Mouse (Mus musculus): Measurements from ENCODE around the gene Mst1. TPM values are rescaled to one million over a fixed set of nuclear protein-coding genes. Genes with fewer than 3 reads are reported as not detected.

Mst1 gene
- 2.4 and 2.6 TPM in 2 replicates for polyA plus RNA-seq (2012)

DNA sequence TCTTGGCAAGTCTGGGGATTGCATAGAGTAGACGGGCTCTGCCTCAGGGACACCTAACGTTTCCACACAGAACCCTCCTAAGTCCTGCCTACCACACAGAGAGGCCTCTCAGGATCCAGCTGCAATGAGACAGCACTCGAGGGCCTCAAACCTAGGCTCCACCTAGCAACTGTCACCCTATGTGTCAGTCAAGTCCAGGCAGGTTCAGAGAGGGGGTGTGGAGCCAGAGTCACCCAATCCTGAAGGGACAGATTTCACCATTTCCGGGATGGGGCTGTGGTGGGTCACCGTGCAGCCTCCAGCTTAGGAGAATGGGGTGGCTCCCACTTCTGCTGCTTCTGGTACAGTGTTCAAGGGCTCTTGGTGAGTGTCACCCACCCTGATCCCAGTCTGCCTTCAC is at the start of gene Mst1:
Gene Mst1 (plus strand): TSS at position 269 of the 400 bp plus-strand sequence.
- H3K36me3 ChIP-seq (ENCODE audit: control insufficient read depth), result peaks cover 90% of the 10 kb centered on the region
- H3K9me3 ChIP-seq (ENCODE audit: control insufficient read depth, low read length), result no peaks in the 10 kb centered on the region
- H3K4me3 ChIP-seq (replicated peaks), result peak within 1 kb of the TSS; percentile 92
- TF ChIP-seq TAL1 (IDR thresholded peaks at IDR 0.05; ENCODE audit: low read length) (no peak), GATA1 (IDR thresholded peaks at IDR 0.05; ENCODE audit: low read length) (no peak)
- no peaks in the 10 kb centered on the region for H3K27me3 ChIP-seq (ENCODE audit: control insufficient read depth)
- peaks cover 88% of the 10 kb centered on the region for H3K4me1 ChIP-seq (ENCODE audit: control insufficient read depth)

DNA sequence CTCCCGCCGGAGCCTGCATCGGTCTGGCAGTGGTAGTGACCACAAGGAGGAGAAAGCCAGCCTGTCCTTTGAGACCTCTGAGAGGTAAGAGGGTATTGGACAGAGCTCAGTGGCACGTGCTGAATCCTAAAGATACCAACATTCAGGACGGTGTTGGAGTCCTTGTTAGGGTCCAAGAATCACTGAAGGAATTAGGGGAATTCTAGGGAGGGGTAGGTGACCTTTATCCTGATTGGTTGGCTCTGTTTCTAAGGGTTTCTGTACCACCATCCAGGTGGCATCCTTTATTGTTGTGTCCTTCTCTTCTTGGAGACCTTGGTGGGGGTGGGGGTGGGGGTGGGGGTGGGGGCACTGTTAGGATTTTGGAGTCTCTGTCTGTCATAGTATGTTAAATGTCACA is 48.1 kb upstream of the Mst1 start:
- Histone ChIP-seq H3K9me3 (ENCODE audit: control insufficient read depth, low read length) (peaks cover 4% of the 10 kb centered on the region), H3K4me3 (replicated peaks) (no peak overlapping the region), H3K4me1 (ENCODE audit: control insufficient read depth) (peaks cover 11% of the 10 kb centered on the region), H3K36me3 (ENCODE audit: control insufficient read depth) (peaks cover 96% of the 10 kb centered on the region), H3K27me3 (ENCODE audit: control insufficient read depth) (no peaks in the 10 kb centered on the region)
- TF ChIP-seq GATA1 (IDR thresholded peaks at IDR 0.05; ENCODE audit: low read length), result no peak
- TF ChIP-seq TAL1 (IDR thresholded peaks at IDR 0.05; ENCODE audit: low read length), result no peak

DNA sequence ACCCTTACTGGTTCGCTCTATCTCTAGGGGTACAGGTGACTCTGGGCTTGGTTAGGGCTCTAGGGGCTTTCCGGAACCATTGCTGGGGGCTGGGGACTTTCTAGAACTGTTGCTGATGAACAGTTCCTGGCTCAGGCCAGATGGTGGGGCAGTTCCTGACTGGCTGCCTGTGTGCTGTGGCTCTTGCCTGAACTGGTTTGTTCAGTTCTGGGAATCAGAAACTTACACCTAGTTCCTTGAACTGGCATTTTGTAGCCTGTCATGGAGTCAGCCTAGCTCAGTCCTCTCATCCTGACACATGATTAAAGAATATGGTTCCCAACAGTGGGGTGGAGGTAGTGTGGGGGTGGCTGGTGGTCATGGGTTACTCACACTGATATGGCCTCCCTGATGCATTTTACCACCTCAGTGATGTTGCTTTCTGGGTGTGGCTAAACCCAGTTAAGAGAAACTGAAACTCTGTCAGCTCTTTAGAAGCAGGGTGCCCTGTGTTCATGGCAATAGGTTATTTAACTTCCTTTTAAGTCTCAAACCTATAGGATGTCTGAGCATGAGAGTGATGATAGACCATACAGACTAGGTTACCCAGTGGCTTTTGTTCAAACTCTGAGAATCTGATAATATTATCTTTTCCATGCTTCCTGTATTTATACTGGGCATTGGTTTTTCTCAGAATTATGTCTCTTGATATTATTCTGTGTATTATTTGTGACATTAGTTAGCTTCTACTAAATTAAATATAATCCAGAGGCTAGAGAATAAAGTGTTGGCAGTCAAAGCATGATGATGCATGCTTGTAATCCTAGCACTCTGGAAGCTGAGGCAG is 44.7 kb upstream of the Mst1 start:
- no peak for TF ChIP-seq TAL1 (IDR thresholded peaks at IDR 0.05; ENCODE audit: low read length)
- TF ChIP-seq GATA1 (IDR thresholded peaks at IDR 0.05; ENCODE audit: low read length), result no peak
- H3K9me3 ChIP-seq (ENCODE audit: control insufficient read depth, low read length), result no peaks in the 10 kb centered on the region
- H3K36me3 ChIP-seq (ENCODE audit: control insufficient read depth), result peaks cover 94% of the 10 kb centered on the region
- H3K4me3 ChIP-seq (replicated peaks), result no peak overlapping the region
- H3K4me1 ChIP-seq (ENCODE audit: control insufficient read depth), result peaks cover 12% of the 10 kb centered on the region
- no peaks in the 10 kb centered on the region for H3K27me3 ChIP-seq (ENCODE audit: control insufficient read depth)

DNA sequence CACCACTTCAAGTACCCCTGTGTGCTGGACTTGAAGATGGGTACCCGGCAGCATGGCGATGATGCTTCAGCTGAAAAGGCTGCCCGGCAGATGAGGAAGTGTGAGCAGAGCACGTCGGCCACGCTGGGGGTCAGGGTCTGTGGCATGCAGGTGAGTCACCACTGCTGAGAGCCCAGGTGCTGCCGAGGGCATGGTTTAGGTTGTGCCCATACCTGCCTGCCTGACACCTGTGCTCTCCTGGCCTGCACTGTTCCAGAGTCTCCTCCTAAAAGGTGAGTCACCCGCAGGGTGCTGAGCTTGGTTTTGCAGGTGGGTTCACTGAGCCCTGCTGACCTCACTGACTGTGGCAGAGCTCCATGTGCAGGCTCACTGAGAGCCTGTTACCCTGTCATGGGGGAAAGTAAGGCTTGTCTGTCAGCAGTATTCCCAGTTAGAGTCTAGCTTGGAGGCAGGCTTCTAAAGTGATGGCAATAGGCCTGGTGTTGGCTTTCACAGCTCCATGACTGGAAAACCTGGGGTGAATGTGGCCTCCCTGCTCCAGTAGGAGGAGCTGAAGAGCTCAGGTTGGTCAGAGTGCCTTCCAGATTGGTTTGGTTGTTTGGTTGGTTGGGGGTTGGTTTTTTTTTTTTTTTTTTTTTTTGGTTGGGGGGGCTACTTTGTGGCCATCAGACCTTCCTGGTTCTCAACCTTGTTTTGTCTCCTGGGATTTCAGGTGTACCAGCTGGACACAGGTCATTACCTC is 35.3 kb upstream of the Mst1 start:
- peaks cover 46% of the 10 kb centered on the region for H3K4me1 ChIP-seq (ENCODE audit: control insufficient read depth)
- no peaks in the 10 kb centered on the region for H3K27me3 ChIP-seq (ENCODE audit: control insufficient read depth)
- TF ChIP-seq TAL1 (IDR thresholded peaks at IDR 0.05; ENCODE audit: low read length), result no peak
- TF ChIP-seq GATA1 (IDR thresholded peaks at IDR 0.05; ENCODE audit: low read length), result no peak
- H3K4me3 ChIP-seq (replicated peaks), result no peak overlapping the region
- H3K9me3 ChIP-seq (ENCODE audit: control insufficient read depth, low read length), result no peaks in the 10 kb centered on the region
- peaks cover 83% of the 10 kb centered on the region for H3K36me3 ChIP-seq (ENCODE audit: control insufficient read depth)

DNA sequence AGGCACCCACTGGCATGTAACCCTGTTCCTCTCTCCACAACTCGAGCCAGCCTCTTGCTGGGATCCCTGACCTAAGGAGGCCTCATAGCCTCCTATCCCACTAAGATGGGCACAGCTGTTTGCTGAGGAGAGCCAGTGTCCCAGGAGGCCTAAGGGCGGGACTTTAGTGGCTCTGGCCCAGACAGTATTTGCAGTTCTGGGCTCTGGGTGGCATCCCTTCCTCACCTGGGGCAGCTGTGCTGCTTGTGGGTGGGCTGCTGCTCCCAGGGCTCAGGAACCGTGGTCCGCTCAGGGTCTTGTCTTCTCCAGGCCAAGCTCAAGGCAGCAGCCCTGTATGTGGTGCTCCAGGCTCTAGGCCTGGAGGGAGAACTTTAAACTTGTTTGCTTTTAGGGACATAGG is 33.7 kb upstream of the Mst1 start:
- Histone ChIP-seq H3K27me3 (ENCODE audit: control insufficient read depth) (no peaks in the 10 kb centered on the region), H3K4me3 (replicated peaks) (no peak overlapping the region), H3K9me3 (ENCODE audit: control insufficient read depth, low read length) (no peaks in the 10 kb centered on the region), H3K4me1 (ENCODE audit: control insufficient read depth) (peaks cover 61% of the 10 kb centered on the region), H3K36me3 (ENCODE audit: control insufficient read depth) (peaks cover 84% of the 10 kb centered on the region)
- no peak for TF ChIP-seq TAL1 (IDR thresholded peaks at IDR 0.05; ENCODE audit: low read length)
- TF ChIP-seq GATA1 (IDR thresholded peaks at IDR 0.05; ENCODE audit: low read length), result no peak

DNA sequence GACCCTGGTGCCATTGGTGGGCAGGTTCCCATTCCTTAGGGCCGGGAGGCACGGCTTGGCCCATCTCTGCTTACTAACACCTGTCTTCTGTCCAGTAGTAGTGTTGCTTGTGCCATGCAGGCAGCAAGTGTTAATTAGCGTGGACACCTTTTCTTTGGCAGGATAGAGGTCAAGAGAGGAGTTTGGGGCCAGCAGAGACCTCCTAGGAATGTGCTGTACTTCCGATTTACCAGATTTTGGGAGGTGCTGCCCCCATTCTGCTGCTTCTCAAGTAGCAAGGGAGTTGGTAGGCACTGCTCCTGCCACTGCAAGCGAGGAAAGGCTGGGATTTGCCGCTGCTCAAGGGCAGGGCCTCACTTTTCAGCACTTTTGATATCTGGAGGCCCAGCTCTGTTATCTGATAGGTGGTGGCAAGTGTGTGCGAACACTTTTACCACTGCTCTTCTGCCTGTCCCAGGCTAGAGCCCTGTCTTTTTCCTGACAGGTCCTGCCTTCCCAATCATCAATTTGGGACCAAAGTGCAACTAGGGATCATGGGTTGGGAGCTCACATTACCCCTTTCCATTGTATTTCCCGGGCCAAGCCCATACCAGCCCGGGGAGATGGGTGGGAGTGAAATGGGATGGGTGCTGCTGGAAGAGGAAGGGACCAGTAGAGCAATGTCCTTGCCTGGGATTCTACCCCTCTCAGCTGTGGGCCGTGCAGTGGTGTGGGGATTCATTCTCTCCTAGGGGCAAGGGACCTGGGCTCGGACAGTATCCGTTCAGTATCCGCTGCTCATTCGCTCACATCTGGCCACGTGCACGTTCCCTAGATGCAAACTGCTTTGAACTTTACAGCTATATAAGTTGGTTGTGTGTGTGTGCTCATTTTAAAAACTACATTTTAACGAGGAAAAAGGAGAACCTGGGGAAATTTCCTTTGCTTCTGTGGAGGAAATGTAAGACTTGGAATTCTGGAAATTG is 32.4 kb upstream of the Mst1 start:
- TF ChIP-seq TAL1 (IDR thresholded peaks at IDR 0.05; ENCODE audit: low read length), result no peak
- peak; percentile 84 for TF ChIP-seq GATA1 (IDR thresholded peaks at IDR 0.05; ENCODE audit: low read length)
- H3K27me3 ChIP-seq (ENCODE audit: control insufficient read depth), result no peaks in the 10 kb centered on the region
- H3K4me3 ChIP-seq (replicated peaks), result peak overlapping the region; percentile 73
- no peaks in the 10 kb centered on the region for H3K9me3 ChIP-seq (ENCODE audit: control insufficient read depth, low read length)
- H3K4me1 ChIP-seq (ENCODE audit: control insufficient read depth), result peaks cover 74% of the 10 kb centered on the region
- peaks cover 84% of the 10 kb centered on the region for H3K36me3 ChIP-seq (ENCODE audit: control insufficient read depth)

DNA sequence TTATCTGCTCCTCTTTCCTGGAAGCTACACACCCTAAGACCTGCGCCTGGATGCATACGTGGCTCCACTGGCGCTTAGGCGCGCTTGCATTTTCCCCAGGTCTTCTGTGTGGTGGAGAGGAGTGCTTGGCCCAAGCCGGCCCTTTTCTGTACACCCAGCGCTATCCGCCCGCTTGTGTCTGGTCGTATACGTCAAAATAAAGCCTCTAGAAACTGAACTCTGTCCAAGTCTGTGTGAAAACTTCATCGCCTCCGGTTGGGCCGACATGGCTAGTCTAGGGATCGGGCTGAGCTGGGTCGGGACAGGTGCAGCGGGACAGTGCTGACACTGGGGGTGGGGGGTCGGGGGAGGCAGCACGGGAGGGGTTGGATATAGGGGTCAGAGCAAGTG is 31.7 kb upstream of the Mst1 start:
- peaks cover 81% of the 10 kb centered on the region for H3K4me1 ChIP-seq (ENCODE audit: control insufficient read depth)
- H3K4me3 ChIP-seq (replicated peaks), result peak overlapping the region; percentile 73
- TF ChIP-seq GATA1 (IDR thresholded peaks at IDR 0.05; ENCODE audit: low read length), result no peak
- no peak for TF ChIP-seq TAL1 (IDR thresholded peaks at IDR 0.05; ENCODE audit: low read length)
- no peaks in the 10 kb centered on the region for H3K27me3 ChIP-seq (ENCODE audit: control insufficient read depth)
- H3K9me3 ChIP-seq (ENCODE audit: control insufficient read depth, low read length), result no peaks in the 10 kb centered on the region
- peaks cover 84% of the 10 kb centered on the region for H3K36me3 ChIP-seq (ENCODE audit: control insufficient read depth)

DNA sequence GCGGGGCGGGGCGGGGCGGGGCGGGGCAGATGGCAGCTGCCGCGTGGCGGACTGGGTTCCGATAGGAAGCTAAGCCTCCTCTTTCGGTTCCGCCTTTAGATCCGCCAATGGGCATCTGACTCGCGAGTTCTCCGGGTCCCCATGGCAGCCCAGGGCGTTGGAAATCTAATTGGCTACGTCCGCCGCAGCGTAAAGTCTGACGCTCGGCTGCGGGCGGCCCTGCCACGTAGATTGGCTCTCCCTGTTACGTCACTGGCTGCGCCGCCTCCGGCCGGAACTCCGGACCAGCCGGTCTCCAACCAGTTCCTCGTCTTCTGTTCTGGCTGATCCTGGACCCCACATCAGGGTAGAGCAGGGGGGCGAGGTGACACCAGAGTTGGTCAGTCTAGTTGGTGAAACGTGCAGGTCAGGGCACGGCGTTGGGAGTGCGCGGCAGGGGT is 31.2 kb upstream of the Mst1 start, which contains the start of gene Gmppb:
Gene Gmppb (plus strand): TSS at position 227 of the 440 bp plus-strand sequence.
- Histone ChIP-seq H3K4me3 (replicated peaks) (peak within 1 kb of the TSS; percentile 73), H3K4me1 (ENCODE audit: control insufficient read depth) (peaks cover 85% of the 10 kb centered on the region), H3K27me3 (ENCODE audit: control insufficient read depth) (no peaks in the 10 kb centered on the region), H3K9me3 (ENCODE audit: control insufficient read depth, low read length) (no peaks in the 10 kb centered on the region), H3K36me3 (ENCODE audit: control insufficient read depth) (peaks cover 84% of the 10 kb centered on the region)
- TF ChIP-seq GATA1 (IDR thresholded peaks at IDR 0.05; ENCODE audit: low read length) (no peak), TAL1 (IDR thresholded peaks at IDR 0.05; ENCODE audit: low read length) (no peak)

All from erythroblast, embryonic 14.5 days (primary cell).